Mouse (Mus musculus) left cerebral cortex, postnatal 14 days (tissue): ENCODE data around the gene Ssc5d. TPM values are rescaled to one million over a fixed set of nuclear protein-coding genes. Genes with fewer than 3 reads are reported as not detected.

ENCODE experiments used
- DNase-seq, 2 experiments: peaks; one replicate each; pipeline ENCODE4 v3.0.0; 2021 to 2022; ENCODE audit warnings: low spot score in 2 of 2, mixed read lengths in 1 of 2
- intact Hi-C: fragments of 180-260 bp; cut with DNase I; formaldehyde crosslinking; loops from one replicate; pipeline ENCODE4 v1.15.1; 2025
- total RNA-seq, 2 experiments: library from RNA; stranded (reverse); gene quantifications; 2 replicates each; pipeline ENCODE4 v1.2.3; 2021

Ssc5d gene
- total RNA-seq, 2 experiments from 2014 or later: 2.3 to 2.9 TPM

GRCm38 (mm10) chr7:4993999-4994788 is 68.6 kb downstream of the Ssc5d start:
- intact Hi-C loops: no loop called here
- DNase-seq: no peak

Other genes with a start within 250 kb of the Ssc5d start
- gene Hspbp1, start 240.7 kb upstream of the Ssc5d start, total RNA-seq: 100 to 1,000 TPM; 102 to 108 TPM
- gene Brsk1, start 235.2 kb upstream of the Ssc5d start, total RNA-seq: 100 to 1,000 TPM; 330 to 331 TPM
- under 1 TPM in 1 of 2 experiments, not detected in 1; 0.21 TPM for gene Tmem150b, start 200.5 kb upstream of the Ssc5d start, total RNA-seq
- 10 to 100 TPM; 37.1 to 43.3 TPM for gene Kmt5c, start 185.7 kb upstream of the Ssc5d start, total RNA-seq
- 1 to 10 TPM; 5.1 to 5.7 TPM for gene Cox6b2, start 172.7 kb upstream of the Ssc5d start, total RNA-seq
- not detected for gene Fam71e2, start 154.5 kb upstream of the Ssc5d start, total RNA-seq
- under 1 TPM; 0.18 to 0.55 TPM for gene Il11, start 142.9 kb upstream of the Ssc5d start, total RNA-seq
- gene Tmem190, start 142.8 kb upstream of the Ssc5d start, total RNA-seq: not detected
- gene Tmem238, start 136.1 kb upstream of the Ssc5d start, total RNA-seq: 1 to 10 TPM; 2.7 to 4.4 TPM
- gene Rpl28, start 132.9 kb upstream of the Ssc5d start, total RNA-seq: 100 to 1,000 TPM; 480 to 489 TPM
- 100 to 1,000 TPM; 115 to 145 TPM for gene Ube2s, start 113.2 kb upstream of the Ssc5d start, total RNA-seq
- gene Shisa7, start 81.1 kb upstream of the Ssc5d start, total RNA-seq: 100 to 1,000 TPM; 116 to 133 TPM
- gene Isoc2b, start 55.5 kb upstream of the Ssc5d start, total RNA-seq: 1 to 10 TPM; 4.6 to 5.0 TPM
- 1 to 10 TPM; 7.5 to 8.6 TPM for gene Isoc2a, start 48.6 kb upstream of the Ssc5d start, total RNA-seq
- under 1 TPM; 0.29 to 0.34 TPM for gene Gm36210, start 19.3 kb upstream of the Ssc5d start, total RNA-seq
- gene Zfp628, start 10.6 kb upstream of the Ssc5d start, total RNA-seq: 10 to 100 TPM; 14.5 to 16.3 TPM
- 10 to 100 TPM; 86.6 to 92.4 TPM for gene Nat14, start 3.8 kb upstream of the Ssc5d start, total RNA-seq
- gene Sbk2, start 38.6 kb downstream of the Ssc5d start, total RNA-seq: under 1 TPM in 1 of 2 experiments, not detected in 1; 0.15 TPM
- under 1 TPM; 0.42 to 0.55 TPM for gene Sbk3, start 45.4 kb downstream of the Ssc5d start, total RNA-seq
- 10 to 100 TPM; 33.8 to 36.3 TPM for gene Zfp579, start 70.4 kb downstream of the Ssc5d start, total RNA-seq
- gene Zfp524, start 88.6 kb downstream of the Ssc5d start, total RNA-seq: 1 to 10 TPM; 5.3 to 6.7 TPM
- gene Fiz1, start 88.9 kb downstream of the Ssc5d start, total RNA-seq: 10 to 100 TPM; 24.9 to 25.3 TPM
- gene Gm44973, start 89.7 kb downstream of the Ssc5d start, total RNA-seq: not detected
- 10 to 100 TPM; 34.1 to 35.2 TPM for gene Zfp865, start 94.6 kb downstream of the Ssc5d start, total RNA-seq
- 10 to 100 TPM; 65.7 to 68.5 TPM for gene Ccdc106, start 94.8 kb downstream of the Ssc5d start, total RNA-seq
- gene 4632433K11Rik, start 108.3 kb downstream of the Ssc5d start, total RNA-seq: not detected
- 1 to 10 TPM; 5.4 TPM for gene Zfp784, start 112.7 kb downstream of the Ssc5d start, total RNA-seq
- 10 to 100 TPM; 56.1 to 62.8 TPM for gene Zfp580, start 125.8 kb downstream of the Ssc5d start, total RNA-seq
- 100 to 1,000 TPM; 166 to 173 TPM for gene U2af2, start 136.4 kb downstream of the Ssc5d start, total RNA-seq
- gene Epn1, start 154.4 kb downstream of the Ssc5d start, total RNA-seq: 100 to 1,000 TPM; 429 to 432 TPM
- not detected for gene Rfpl4, start 191.2 kb downstream of the Ssc5d start, total RNA-seq
- under 1 TPM in 1 of 2 experiments, not detected in 1; 0.35 TPM for gene Rasl2-9, start 200.2 kb downstream of the Ssc5d start, total RNA-seq
- not detected for gene Vmn1r55, start 223.9 kb downstream of the Ssc5d start, total RNA-seq